Mouse (Mus musculus): ENCODE measurements around the gene Ddx39. TPM values are rescaled to one million over a fixed set of nuclear protein-coding genes. Genes with fewer than 3 reads are reported as not detected.

Gene Ddx39
- polyA plus RNA-seq (2015; fragmentation: Nextera tagmentation; extraction: Ambion mirVana), result 186 and 187 TPM in 2 replicates

- no peaks in the 10 kb centered on the region for H3K9me3 ChIP-seq
- peak within 1 kb of the TSS; percentile 92 for H3K27ac ChIP-seq
- ATAC-seq (ENCODE audit: borderline replicate concordance, extremely low read depth, low FRiP score, low TSS enrichment), result peak; percentile 99
- H3K4me2 ChIP-seq, result peak within 1 kb of the TSS; percentile 80
- peaks cover 9% of the 10 kb centered on the region for H3K36me3 ChIP-seq
- under 1% methylated on average over 63 of the region's 63 CpGs for WGBS
- H3K4me1 ChIP-seq, result peaks cover 17% of the 10 kb centered on the region
- peak within 1 kb of the TSS; percentile 81 for H3K9ac ChIP-seq
- H3K27me3 ChIP-seq, result no peaks in the 10 kb centered on the region
- H3K4me3 ChIP-seq, result peak within 1 kb of the TSS; percentile 75
Observed at GRCm38 (mm10) chr8:83715031-83715690, at the start of gene Ddx39. Gene Ddx39 (plus strand): TSS chr8:83715177.

GRCm38 (mm10) chr8:83665969-83666865 lies 48.8 kb upstream of the Ddx39 start, which contains the start of gene Ptger1:
Gene Ptger1 (plus strand): TSS chr8:83666678.
- peak within 1 kb of the TSS; percentile 42 for H3K4me2 ChIP-seq
- WGBS, result 13% methylated on average over 14 of the region's 14 CpGs
- H3K9me3 ChIP-seq, result no peaks in the 10 kb centered on the region
- peak within 1 kb of the TSS; percentile 84 for H3K27ac ChIP-seq
- ATAC-seq (ENCODE audit: borderline replicate concordance, extremely low read depth, low FRiP score, low TSS enrichment), result peak; percentile 43; the same call in 1 of the 2 replicates
- H3K36me3 ChIP-seq, result peaks cover 20% of the 10 kb centered on the region
- no peaks in the 10 kb centered on the region for H3K27me3 ChIP-seq
- H3K9ac ChIP-seq, result no peak within 1 kb of the TSS; the same call in 1 of the 2 replicates
- H3K4me3 ChIP-seq, result 0 out of 2 replicates have a peak within 1 kb of the TSS, but pooled peaks have one; percentile 3
- H3K4me1 ChIP-seq, result peaks cover 66% of the 10 kb centered on the region

- Histone ChIP-seq H3K9ac (no peak overlapping the region; the same call in 1 of the 2 replicates), H3K36me3 (peaks cover 26% of the 10 kb centered on the region), H3K4me3 (0 out of 2 replicates have a peak overlapping the region, but pooled peaks have one; percentile 3), H3K4me2 (peak overlapping the region; percentile 42), H3K27ac (peak overlapping the region; percentile 84), H3K9me3 (no peaks in the 10 kb centered on the region), H3K27me3 (no peaks in the 10 kb centered on the region), H3K4me1 (peaks cover 59% of the 10 kb centered on the region)
- no peak for ATAC-seq (ENCODE audit: borderline replicate concordance, extremely low read depth, low FRiP score, low TSS enrichment)
- WGBS, result 95% methylated on average over 3 of the region's 3 CpGs
Observed at GRCm38 (mm10) chr8:83666866-83667234, 48.1 kb upstream of the Ddx39 start.

DNA sequence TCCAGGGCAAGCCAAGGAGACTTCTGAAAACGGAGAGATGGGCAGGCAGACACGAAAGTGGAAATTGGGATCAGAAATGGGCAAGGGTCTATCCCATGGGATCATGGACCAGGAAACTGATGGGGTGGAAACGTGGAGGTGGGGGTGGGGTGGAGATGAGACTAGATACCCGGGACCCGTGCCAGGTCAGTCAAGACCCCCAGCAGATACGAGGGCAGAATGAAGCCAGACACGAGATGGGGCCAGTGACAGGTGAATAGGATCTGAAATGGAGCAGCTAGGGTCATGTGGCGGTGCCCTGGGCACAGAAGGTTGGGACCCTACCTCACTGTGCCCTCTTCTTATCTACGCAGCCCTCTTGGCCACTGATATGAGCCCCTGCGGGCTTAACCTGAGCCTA lies 47.5 kb upstream of the Ddx39 start:
- peaks cover 33% of the 10 kb centered on the region for H3K36me3 ChIP-seq
- H3K4me1 ChIP-seq, result peaks cover 53% of the 10 kb centered on the region
- H3K9me3 ChIP-seq, result no peaks in the 10 kb centered on the region
- ATAC-seq (ENCODE audit: borderline replicate concordance, extremely low read depth, low FRiP score, low TSS enrichment), result no peak
- no peak overlapping the region for H3K4me3 ChIP-seq
- H3K27me3 ChIP-seq, result no peaks in the 10 kb centered on the region
- no peak overlapping the region for H3K4me2 ChIP-seq
- no peak overlapping the region for H3K9ac ChIP-seq
- no peak overlapping the region for H3K27ac ChIP-seq
- 79% methylated on average over 10 of the region's 10 CpGs for WGBS

GRCm38 (mm10) chr8:83668010-83668916 lies 46.7 kb upstream of the Ddx39 start:
- Histone ChIP-seq H3K36me3 (peaks cover 40% of the 10 kb centered on the region), H3K9ac (peak overlapping the region; percentile 43), H3K27ac (no peak overlapping the region), H3K9me3 (no peaks in the 10 kb centered on the region), H3K4me3 (peak overlapping the region; percentile 38), H3K4me2 (peak overlapping the region; percentile 70), H3K27me3 (no peaks in the 10 kb centered on the region), H3K4me1 (peaks cover 47% of the 10 kb centered on the region)
- WGBS, result 20% methylated on average over 80 of the region's 80 CpGs
- peak; percentile 33; the same call in 1 of the 2 replicates for ATAC-seq (ENCODE audit: borderline replicate concordance, extremely low read depth, low FRiP score, low TSS enrichment)

DNA sequence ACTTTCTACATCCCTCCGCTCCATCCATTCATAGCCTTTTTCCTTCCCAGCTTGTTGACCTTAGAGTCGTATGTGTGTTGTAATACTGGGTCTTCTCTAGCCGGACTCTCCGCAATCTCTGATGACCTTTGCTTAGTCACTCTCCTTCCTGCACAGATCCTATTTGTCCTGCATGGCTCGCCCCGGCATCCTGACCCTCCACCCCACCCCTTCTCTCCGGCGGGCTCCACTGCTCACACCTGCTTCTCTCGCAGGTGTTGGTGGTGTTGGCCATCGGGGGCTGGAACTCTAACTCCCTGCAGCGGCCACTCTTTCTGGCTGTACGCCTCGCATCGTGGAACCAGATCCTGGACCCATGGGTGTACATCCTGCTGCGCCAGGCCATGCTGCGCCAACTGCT lies 46.0 kb upstream of the Ddx39 start:
- peaks cover 45% of the 10 kb centered on the region for H3K36me3 ChIP-seq
- no peaks in the 10 kb centered on the region for H3K27me3 ChIP-seq
- peaks cover 46% of the 10 kb centered on the region for H3K4me1 ChIP-seq
- no peak overlapping the region for H3K27ac ChIP-seq
- H3K4me2 ChIP-seq, result peak overlapping the region; percentile 70
- ATAC-seq (ENCODE audit: borderline replicate concordance, extremely low read depth, low FRiP score, low TSS enrichment), result no peak
- no peak overlapping the region for H3K9ac ChIP-seq
- H3K4me3 ChIP-seq, result peak overlapping the region; percentile 38
- 69% methylated on average over 16 of the region's 16 CpGs for WGBS
- no peaks in the 10 kb centered on the region for H3K9me3 ChIP-seq

GRCm38 (mm10) chr8:83672936-83673335 lies 42.0 kb upstream of the Ddx39 start:
- H3K9ac ChIP-seq, result no peak overlapping the region
- no peaks in the 10 kb centered on the region for H3K27me3 ChIP-seq
- no peak overlapping the region for H3K4me3 ChIP-seq
- ATAC-seq (ENCODE audit: borderline replicate concordance, extremely low read depth, low FRiP score, low TSS enrichment), result no peak
- H3K36me3 ChIP-seq, result peaks cover 63% of the 10 kb centered on the region
- no peak overlapping the region for H3K4me2 ChIP-seq
- WGBS, result 58% methylated on average over 5 of the region's 5 CpGs
- no peak overlapping the region for H3K27ac ChIP-seq
- H3K9me3 ChIP-seq, result no peaks in the 10 kb centered on the region
- H3K4me1 ChIP-seq, result peaks cover 7% of the 10 kb centered on the region

DNA sequence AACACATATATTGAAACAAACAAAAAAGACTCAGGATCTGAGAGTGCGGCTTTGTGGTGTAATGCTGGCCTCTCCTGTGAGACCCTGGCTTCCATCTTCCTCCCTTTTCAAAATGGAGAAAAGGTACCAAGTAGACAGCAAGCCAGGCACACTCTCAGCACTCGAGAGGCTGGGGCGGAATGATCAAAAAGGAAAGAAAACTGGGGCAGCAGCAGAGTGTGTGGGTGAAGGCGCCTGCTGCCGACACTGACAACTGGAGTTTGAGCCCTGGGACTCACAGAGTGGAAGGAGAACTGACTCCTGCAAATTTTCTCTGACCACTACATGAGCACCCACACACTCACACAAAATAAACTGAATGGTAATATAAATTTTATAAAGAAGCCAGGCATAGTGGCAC lies 40.5 kb upstream of the Ddx39 start:
- Histone ChIP-seq H3K36me3 (peaks cover 76% of the 10 kb centered on the region), H3K9ac (no peak overlapping the region), H3K27ac (no peak overlapping the region), H3K4me3 (no peak overlapping the region), H3K27me3 (no peaks in the 10 kb centered on the region), H3K4me1 (no peaks in the 10 kb centered on the region), H3K4me2 (no peak overlapping the region), H3K9me3 (no peaks in the 10 kb centered on the region)
- WGBS, result 82% methylated on average over 5 of the region's 5 CpGs
- no peak for ATAC-seq (ENCODE audit: borderline replicate concordance, extremely low read depth, low FRiP score, low TSS enrichment)

DNA sequence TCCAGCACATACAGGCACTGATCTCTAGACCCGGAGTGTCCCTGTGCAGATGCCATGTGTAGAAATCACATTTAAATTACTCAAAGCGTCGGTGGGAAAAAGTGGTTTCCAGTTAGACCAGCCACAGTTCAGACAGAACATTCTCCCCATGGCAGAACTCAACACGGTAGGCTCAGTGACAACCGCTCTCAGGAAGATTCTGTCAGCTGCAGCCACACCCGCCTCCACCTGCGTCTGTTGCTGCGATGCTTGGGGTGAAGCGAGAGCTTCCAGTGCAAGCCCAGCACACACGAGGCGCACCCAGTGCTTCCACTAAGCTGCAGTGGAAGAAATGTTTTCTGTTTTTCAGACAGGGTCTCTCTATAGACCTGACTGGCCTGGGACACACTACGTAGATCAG lies 35.1 kb upstream of the Ddx39 start:
- Histone ChIP-seq H3K27me3 (no peaks in the 10 kb centered on the region), H3K4me2 (no peak overlapping the region), H3K27ac (no peak overlapping the region), H3K4me3 (no peak overlapping the region), H3K9me3 (no peaks in the 10 kb centered on the region), H3K9ac (no peak overlapping the region), H3K4me1 (peaks cover 14% of the 10 kb centered on the region; the same call in 1 of the 2 replicates), H3K36me3 (peaks cover 63% of the 10 kb centered on the region)
- no peak for ATAC-seq (ENCODE audit: borderline replicate concordance, extremely low read depth, low FRiP score, low TSS enrichment)
- WGBS, result 92% methylated on average over 12 of the region's 12 CpGs

GRCm38 (mm10) chr8:83680603-83681002 lies 34.4 kb upstream of the Ddx39 start:
- no peak for ATAC-seq (ENCODE audit: borderline replicate concordance, extremely low read depth, low FRiP score, low TSS enrichment)
- Histone ChIP-seq H3K9me3 (no peaks in the 10 kb centered on the region), H3K36me3 (peaks cover 64% of the 10 kb centered on the region), H3K4me2 (no peak overlapping the region), H3K9ac (no peak overlapping the region), H3K4me3 (no peak overlapping the region), H3K27me3 (no peaks in the 10 kb centered on the region), H3K27ac (peak overlapping the region; percentile 83), H3K4me1 (peaks cover 14% of the 10 kb centered on the region; the same call in 1 of the 2 replicates)
- WGBS, result 52% methylated on average over 5 of the region's 5 CpGs

- Histone ChIP-seq H3K4me3 (no peak overlapping the region), H3K27ac (peak overlapping the region; percentile 83), H3K9me3 (no peaks in the 10 kb centered on the region), H3K4me2 (no peak overlapping the region), H3K4me1 (peaks cover 14% of the 10 kb centered on the region; the same call in 1 of the 2 replicates), H3K36me3 (peaks cover 64% of the 10 kb centered on the region), H3K9ac (no peak overlapping the region), H3K27me3 (no peaks in the 10 kb centered on the region)
- peak; percentile 56; the same call in 1 of the 2 replicates for ATAC-seq (ENCODE audit: borderline replicate concordance, extremely low read depth, low FRiP score, low TSS enrichment)
- WGBS, result 16% methylated on average over 6 of the region's 6 CpGs
Observed at GRCm38 (mm10) chr8:83681099-83681498, 33.9 kb upstream of the Ddx39 start.
